Mouse (Mus musculus) kidney, adult 2 months (tissue): ENCODE results near the gene Fam83e. TPM values are rescaled to one million over a fixed set of nuclear protein-coding genes. Genes with fewer than 3 reads are reported as not detected.

Source experiments
- DNase-seq: peaks from one replicate; pipeline ENCODE4 v3.0.0; 2021
- H3K27ac ChIP-seq: fragments of 200-500 bp; 2 replicates; pipeline ENCODE4 v1.5.1; 2012; ENCODE audit warnings: low read depth, low read length, control low read depth, inconsistent platforms; ENCODE audit not compliant: insufficient read depth
- H3K27me3 ChIP-seq: fragments of 200-500 bp; replicated peaks from 2 replicates; pipeline ENCODE4 v1.6.1; 2012; ENCODE audit warnings: mild to moderate bottlenecking, moderate library complexity, low read length, inconsistent platforms; ENCODE audit not compliant: control insufficient read depth, insufficient read depth
- H3K36me3 ChIP-seq: fragments of 200-500 bp; 2 replicates; pipeline ENCODE4 v1.6.1; 2012; ENCODE audit warnings: mild to moderate bottlenecking, moderate library complexity, low read length, inconsistent platforms; ENCODE audit not compliant: control insufficient read depth, insufficient read depth
- H3K4me1 ChIP-seq: fragments of 200-500 bp; 2 replicates; pipeline ENCODE4 v1.6.1; 2011; ENCODE audit warnings: low read length; ENCODE audit not compliant: control insufficient read depth, insufficient read depth
- H3K4me3 ChIP-seq: fragments of 200-500 bp; 2 replicates; pipeline ENCODE4 v1.5.1; 2011; ENCODE audit warnings: mild to moderate bottlenecking, low read depth, low read length, control low read depth; ENCODE audit not compliant: insufficient read depth
- CTCF ChIP-seq: fragments of 200-500 bp; conservative IDR thresholded peaks from 2 replicates; pipeline ENCODE4 v1.5.1; 2011; ENCODE audit warnings: low read depth, mild to moderate bottlenecking, control low read depth, low read length, moderate library complexity, mixed read lengths; ENCODE audit not compliant: insufficient read depth, insufficient read length
- POLR2A ChIP-seq: fragments of 200-500 bp; IDR thresholded peaks from one replicate; pipeline ENCODE4 v1.6.1; 2011; ENCODE audit warnings: low read depth, low read length, control low read depth
- WGBS: fragments of 180-500 bp; shearing (Covaris S2); methylation state at CpG from one replicate; pipeline ENCODE4 v1.1.7; 2018; 5-methylcytosine and 5-hydroxymethylcytosine counted together
- polyA plus RNA-seq: library from polyadenylated mRNA; depleted of rRNA; stranded (reverse); fragments of >200 nt; gene quantifications from 2 replicates; pipeline ENCODE4 v1.2.3, GENCODE M21; 2012; rRNA removed

Fam83e gene
- polyA plus RNA-seq, 1 experiment, result 0.19 TPM

DNA sequence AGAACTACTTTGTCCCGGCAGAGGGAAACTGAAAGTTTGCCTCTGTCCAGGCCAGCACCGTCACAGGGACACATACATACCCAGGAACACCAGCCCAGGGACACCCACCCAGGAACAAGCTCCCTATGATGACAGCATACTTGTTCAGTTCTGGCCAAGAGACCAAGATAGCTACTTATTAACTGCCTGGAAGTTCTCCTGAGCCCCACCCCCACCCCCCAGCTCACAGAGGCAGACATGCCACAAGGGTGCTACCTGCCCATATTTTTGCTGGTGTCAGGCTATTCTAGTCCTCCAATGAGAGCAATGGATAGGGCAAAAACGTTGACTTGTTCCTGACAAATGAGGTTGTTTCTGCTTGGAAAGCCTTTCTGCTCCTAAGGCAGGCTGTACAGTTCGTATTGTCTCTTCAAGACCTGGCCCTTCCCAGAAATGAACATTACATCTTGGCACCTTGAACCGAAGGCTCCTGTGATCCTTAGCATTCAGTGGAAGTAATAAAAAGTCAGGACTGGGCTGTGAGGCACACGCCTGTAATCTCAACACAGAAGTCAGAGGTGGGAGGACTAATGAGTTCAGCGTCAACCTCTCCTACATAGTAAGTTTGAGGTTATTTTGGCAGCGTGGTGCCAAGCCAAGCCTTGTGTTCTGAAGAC lies 49.5 kb downstream of the Fam83e start:
- Histone ChIP-seq H3K27ac (peak overlapping the region; percentile 17; the same call in 1 of the 2 replicates), H3K4me3 (no peak overlapping the region), H3K4me1 (peaks cover 12% of the 10 kb centered on the region), H3K27me3 (no peaks in the 10 kb centered on the region), H3K36me3 (no peaks in the 10 kb centered on the region)
- TF ChIP-seq POLR2A, result no peak
- no peak for TF ChIP-seq CTCF
- WGBS, result 28% methylated on average over 8 of the region's 8 CpGs
- peak; percentile 61 for DNase-seq

DNA sequence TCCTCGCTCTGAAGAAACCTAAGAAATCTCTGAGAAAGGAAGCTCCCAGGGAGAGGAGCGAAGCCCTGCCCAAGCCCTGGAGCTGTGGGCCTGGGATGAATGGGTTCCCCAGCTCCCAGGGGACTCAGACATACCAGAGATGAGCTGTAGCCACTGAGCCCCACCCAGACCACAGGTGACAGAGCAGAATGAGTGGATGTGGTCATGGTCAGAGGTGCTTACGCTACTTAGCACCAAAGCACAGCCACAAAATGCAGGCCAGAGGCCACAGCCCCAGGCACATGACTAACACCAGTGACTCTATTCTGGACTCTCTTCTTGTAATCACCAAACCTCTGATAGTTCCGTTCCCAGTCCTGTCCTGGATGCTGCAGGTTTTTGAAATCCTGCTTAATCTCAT lies 50.1 kb downstream of the Fam83e start:
- WGBS, result 63% methylated on average over 4 of the region's 4 CpGs
- no peaks in the 10 kb centered on the region for H3K36me3 ChIP-seq
- no peaks in the 10 kb centered on the region for H3K27me3 ChIP-seq
- TF ChIP-seq POLR2A (no peak), CTCF (no peak)
- H3K4me3 ChIP-seq, result no peak overlapping the region
- H3K4me1 ChIP-seq, result peaks cover 12% of the 10 kb centered on the region
- DNase-seq, result no peak
- H3K27ac ChIP-seq, result peak overlapping the region; percentile 17; the same call in 1 of the 2 replicates

DNA sequence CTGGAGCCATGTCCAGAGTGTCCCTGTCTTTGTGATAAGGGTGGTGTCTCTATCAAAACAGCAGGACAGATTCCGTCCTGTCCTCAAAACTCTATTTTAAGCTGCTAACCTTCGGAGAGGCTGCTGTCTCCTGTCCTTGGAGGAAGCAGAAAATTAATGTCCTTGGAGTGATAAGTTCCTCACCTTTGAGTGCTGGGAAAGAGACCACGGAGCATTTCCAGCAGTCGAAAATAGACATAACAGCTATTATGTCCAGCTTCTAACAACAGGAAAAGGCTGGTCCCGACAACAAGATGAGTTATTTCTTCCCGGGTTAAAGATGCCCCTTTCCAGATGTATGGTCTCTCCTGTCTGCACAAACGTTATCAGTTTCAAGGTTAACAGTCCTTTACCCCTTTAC lies 54.2 kb downstream of the Fam83e start:
- Histone ChIP-seq H3K27me3 (no peaks in the 10 kb centered on the region), H3K27ac (peak overlapping the region; percentile 70), H3K4me1 (peaks cover 11% of the 10 kb centered on the region), H3K4me3 (no peak overlapping the region), H3K36me3 (no peaks in the 10 kb centered on the region)
- TF ChIP-seq CTCF, result no peak
- no peak for TF ChIP-seq POLR2A
- DNase-seq, result peak; percentile 69
- 53% methylated on average over 7 of the region's 7 CpGs for whole genome bisulfite sequencing

Other genes with a start within 250 kb of the Fam83e start
- 0.20 and 0.46 TPM in 2 replicates for gene Tulp2, start 239.3 kb upstream of the Fam83e start, polyA plus RNA-seq
- gene Gm45808, start 234.4 kb upstream of the Fam83e start, polyA plus RNA-seq, result 1.1 and 1.2 TPM in 2 replicates
- 6.0 and 6.1 TPM in 2 replicates for gene Dhdh, start 232.4 kb upstream of the Fam83e start, polyA plus RNA-seq
- gene Nucb1, start 210.8 kb upstream of the Fam83e start, polyA plus RNA-seq, result 397 and 405 TPM in 2 replicates
- gene Ppp1r15a, start 194.9 kb upstream of the Fam83e start, polyA plus RNA-seq, result 26.6 and 28.2 TPM in 2 replicates
- 4.6 and 5.9 TPM in 2 replicates for gene Plekha4, start 194.9 kb upstream of the Fam83e start, polyA plus RNA-seq
- 43.9 and 48.3 TPM in 2 replicates for gene Hsd17b14, start 166.3 kb upstream of the Fam83e start, polyA plus RNA-seq
- 185 and 188 TPM in 2 replicates for gene Bcat2, start 151.1 kb upstream of the Fam83e start, polyA plus RNA-seq
- gene Fgf21, start 105.7 kb upstream of the Fam83e start, polyA plus RNA-seq, result not detected in 2 replicates
- 0.05 and 0.11 TPM in 2 replicates for gene Fut1, start 103.9 kb upstream of the Fam83e start, polyA plus RNA-seq
- gene Izumo1, start 99.4 kb upstream of the Fam83e start, polyA plus RNA-seq, result 0.29 and 0.34 TPM in 2 replicates
- 19.9 and 20.4 TPM in 2 replicates for gene Rasip1, start 93.7 kb upstream of the Fam83e start, polyA plus RNA-seq
- 2.1 and 2.5 TPM in 2 replicates for gene Mamstr, start 81.2 kb upstream of the Fam83e start, polyA plus RNA-seq
- gene Fut2, start 54.8 kb upstream of the Fam83e start, polyA plus RNA-seq, result not detected in 2 replicates
- gene Ntn5, start 37.2 kb upstream of the Fam83e start, polyA plus RNA-seq, result 0.09 TPM in 1 of 2 replicates, not detected in the other
- gene Sec1, start 26.8 kb upstream of the Fam83e start, polyA plus RNA-seq, result 0.22 and 0.23 TPM in 2 replicates
- 8.1 and 8.3 TPM in 2 replicates for gene Car11, start 21.4 kb upstream of the Fam83e start, polyA plus RNA-seq
- gene Dbp, start 16.1 kb upstream of the Fam83e start, polyA plus RNA-seq, result 106 and 116 TPM in 2 replicates
- gene Rpl18, start 5.8 kb upstream of the Fam83e start, polyA plus RNA-seq, result 955 and 1,014 TPM in 2 replicates
- gene Sphk2, start 3.2 kb upstream of the Fam83e start, polyA plus RNA-seq, result 57.2 and 68.3 TPM in 2 replicates
- 0.15 and 0.28 TPM in 2 replicates for gene Spaca4, start 4.6 kb downstream of the Fam83e start, polyA plus RNA-seq
- 5.7 and 7.3 TPM in 2 replicates for gene Lmtk3, start 62.5 kb downstream of the Fam83e start, polyA plus RNA-seq
- gene Sult2b1, start 63.5 kb downstream of the Fam83e start, polyA plus RNA-seq, result 4.2 and 6.1 TPM in 2 replicates
- 43.3 and 44.7 TPM in 2 replicates for gene Cyth2, start 93.4 kb downstream of the Fam83e start, polyA plus RNA-seq
- 0.28 and 0.31 TPM in 2 replicates for gene Kcnj14, start 103.6 kb downstream of the Fam83e start, polyA plus RNA-seq
- 12.3 and 12.9 TPM in 2 replicates for gene Grwd1, start 109.7 kb downstream of the Fam83e start, polyA plus RNA-seq
- gene Kdelr1, start 151.6 kb downstream of the Fam83e start, polyA plus RNA-seq, result 331 and 358 TPM in 2 replicates
- 0.45 and 0.50 TPM in 2 replicates for gene Grin2d, start 157.2 kb downstream of the Fam83e start, polyA plus RNA-seq
- gene Syngr4, start 175.5 kb downstream of the Fam83e start, polyA plus RNA-seq, result 0.19 and 0.50 TPM in 2 replicates
- gene Tmem143, start 175.7 kb downstream of the Fam83e start, polyA plus RNA-seq, result 123 and 143 TPM in 2 replicates
- 62.1 and 65.4 TPM in 2 replicates for gene Emp3, start 200.2 kb downstream of the Fam83e start, polyA plus RNA-seq
- gene Ccdc114, start 202.9 kb downstream of the Fam83e start, polyA plus RNA-seq, result 8.6 and 8.9 TPM in 2 replicates